Mouse (Mus musculus): ENCODE measurements around the gene Etnk2. TPM values are rescaled to one million over a fixed set of nuclear protein-coding genes. Genes with fewer than 3 reads are reported as not detected.

The Etnk2 gene
- polyA plus RNA-seq, 1 experiment from 2014 or later = 20.3 TPM

DNA sequence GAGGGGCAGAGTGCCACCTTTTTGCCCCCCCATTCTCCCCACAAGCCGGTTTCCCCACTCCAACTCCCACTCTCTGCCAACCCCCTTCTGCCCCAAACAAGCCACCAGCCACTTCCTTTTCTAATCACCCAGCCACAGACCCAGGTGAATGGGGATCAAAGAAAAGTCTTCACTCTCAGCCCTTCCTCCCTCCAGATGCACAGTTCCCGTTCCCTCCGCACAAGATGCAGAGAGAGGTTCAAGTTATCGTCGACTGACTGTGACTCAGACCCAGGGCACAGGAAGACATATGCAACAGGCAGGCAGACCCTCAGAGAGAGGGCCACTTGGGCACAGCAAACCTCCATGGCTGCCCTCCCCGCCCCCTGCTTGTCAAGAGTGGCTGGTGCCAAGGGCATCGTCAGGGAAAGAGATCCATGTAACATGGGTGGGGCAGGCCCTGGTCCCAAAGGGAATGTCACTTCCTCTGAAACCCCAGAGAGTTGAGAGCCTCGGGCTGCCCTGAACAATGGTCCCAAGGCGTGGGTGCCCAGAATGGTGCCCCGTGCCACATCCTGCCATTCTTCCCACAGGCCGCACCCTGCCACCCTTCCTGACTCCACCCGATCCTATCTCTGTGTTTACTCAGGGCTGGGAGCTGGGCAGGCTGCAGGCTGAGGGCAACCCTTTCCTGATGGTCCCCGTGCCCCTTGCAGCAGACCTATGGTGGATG is 36.8 kb downstream of the Etnk2 start:
- Histone ChIP-seq H3K27me3 (ENCODE audit: control insufficient read depth, insufficient read depth, low read depth, low read length) (no peaks in the 10 kb centered on the region), H3K27ac (ENCODE audit: low read length) (no peak overlapping the region), H3K9me3 (replicated peaks; ENCODE audit: control insufficient read depth, low read length) (no peaks in the 10 kb centered on the region), H3K9ac (ENCODE audit: low read depth, low read length) (no peak overlapping the region), H3K36me3 (ENCODE audit: control insufficient read depth, insufficient read depth) (no peaks in the 10 kb centered on the region), H3K4me3 (ENCODE audit: low read depth, low read length) (no peak overlapping the region), H3K4me1 (ENCODE audit: control insufficient read depth, low read depth, low read length) (0 out of 2 replicates have a peak, but pooled peaks cover 4% of the 10 kb centered on the region), H3K4me2 (ENCODE audit: low read depth, low read length) (no peak overlapping the region)
- no peak for ATAC-seq (ENCODE audit: low read depth)
- WGBS (ENCODE audit: insufficient replicate concordance) = 36% methylated on average over 13 of the region's 13 CpGs

DNA sequence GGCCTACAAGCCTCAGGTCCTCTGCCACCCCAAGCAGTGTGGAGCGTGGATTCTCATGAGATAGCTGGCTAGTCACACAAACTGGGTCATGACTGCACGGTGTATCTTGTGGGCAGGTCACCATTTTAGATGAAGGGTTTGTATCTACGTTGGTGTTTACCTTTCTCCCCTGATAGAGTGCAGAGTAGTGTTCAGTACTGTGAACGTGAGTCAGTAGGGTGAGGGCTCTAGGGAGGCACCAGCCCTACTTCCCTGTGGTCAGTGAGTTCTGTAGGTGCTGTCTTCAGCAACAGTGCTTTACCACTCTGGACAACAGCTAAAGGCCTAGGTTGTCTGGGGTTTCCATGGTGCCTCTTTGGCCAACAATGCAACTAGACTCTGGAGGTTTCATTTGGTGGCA is 40.6 kb downstream of the Etnk2 start:
- H3K27ac ChIP-seq (ENCODE audit: low read length) = no peak overlapping the region
- H3K27me3 ChIP-seq (ENCODE audit: control insufficient read depth, insufficient read depth, low read depth, low read length) = no peaks in the 10 kb centered on the region
- ATAC-seq (ENCODE audit: low read depth) = no peak; the same call in 1 of the 2 replicates
- H3K4me2 ChIP-seq (ENCODE audit: low read depth, low read length) = no peak overlapping the region
- no peak overlapping the region for H3K9ac ChIP-seq (ENCODE audit: low read depth, low read length)
- WGBS (ENCODE audit: insufficient replicate concordance) = 52% methylated on average over 4 of the region's 4 CpGs
- no peak overlapping the region for H3K4me3 ChIP-seq (ENCODE audit: low read depth, low read length)
- no peaks in the 10 kb centered on the region for H3K36me3 ChIP-seq (ENCODE audit: control insufficient read depth, insufficient read depth)
- H3K9me3 ChIP-seq (replicated peaks; ENCODE audit: control insufficient read depth, low read length) = no peaks in the 10 kb centered on the region
- peaks cover 4% of the 10 kb centered on the region; the same call in 1 of the 2 replicates for H3K4me1 ChIP-seq (ENCODE audit: control insufficient read depth, low read depth, low read length)

DNA sequence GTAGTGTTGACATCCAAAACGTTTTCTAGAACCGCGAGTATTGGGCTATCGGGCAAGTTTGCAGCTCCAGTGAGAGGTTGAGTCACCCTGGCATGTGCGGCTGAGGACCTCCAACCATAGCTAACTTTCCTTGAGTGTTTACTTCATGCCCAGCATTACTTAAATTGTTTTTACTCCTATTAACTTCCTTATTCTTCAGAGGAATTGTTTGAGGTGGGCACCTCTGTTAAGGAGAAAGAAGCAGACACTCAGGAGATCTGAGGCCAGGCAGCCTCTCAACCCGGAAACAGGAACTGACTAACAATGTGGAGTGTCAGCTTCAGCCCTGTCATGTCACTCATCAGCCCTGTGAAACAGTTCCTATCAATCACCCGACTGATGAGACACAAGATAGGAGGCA is 43.2 kb downstream of the Etnk2 start:
- Histone ChIP-seq H3K27ac (ENCODE audit: low read length) (no peak overlapping the region), H3K9me3 (replicated peaks; ENCODE audit: control insufficient read depth, low read length) (no peaks in the 10 kb centered on the region), H3K27me3 (ENCODE audit: control insufficient read depth, insufficient read depth, low read depth, low read length) (no peaks in the 10 kb centered on the region), H3K4me1 (ENCODE audit: control insufficient read depth, low read depth, low read length) (peaks cover 7% of the 10 kb centered on the region), H3K9ac (ENCODE audit: low read depth, low read length) (no peak overlapping the region), H3K4me3 (ENCODE audit: low read depth, low read length) (no peak overlapping the region), H3K4me2 (ENCODE audit: low read depth, low read length) (no peak overlapping the region), H3K36me3 (ENCODE audit: control insufficient read depth, insufficient read depth) (no peaks in the 10 kb centered on the region)
- WGBS (ENCODE audit: insufficient replicate concordance) = 52% methylated on average over 7 of the region's 7 CpGs
- no peak for ATAC-seq (ENCODE audit: low read depth)

DNA sequence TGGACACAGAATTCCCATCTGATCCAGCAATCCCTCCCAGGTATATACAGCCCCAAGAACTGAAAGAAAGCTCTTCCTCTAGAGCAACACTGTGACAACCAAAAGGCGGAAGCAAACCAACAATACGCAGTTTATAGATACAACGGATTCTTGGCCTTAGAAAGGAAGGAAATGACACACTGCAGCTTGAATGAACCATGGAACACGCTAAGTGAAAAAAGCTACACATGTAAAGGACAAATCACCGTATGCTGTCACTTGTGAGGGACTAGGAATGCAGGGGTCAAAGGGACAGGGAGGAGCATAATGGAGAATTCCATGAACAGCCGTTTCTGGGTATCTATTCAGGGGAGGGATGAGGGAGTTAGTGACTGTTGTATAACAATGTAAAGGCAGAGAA is 44.1 kb downstream of the Etnk2 start:
- no peak overlapping the region for H3K9ac ChIP-seq (ENCODE audit: low read depth, low read length)
- no peaks in the 10 kb centered on the region for H3K36me3 ChIP-seq (ENCODE audit: control insufficient read depth, insufficient read depth)
- H3K4me3 ChIP-seq (ENCODE audit: low read depth, low read length) = no peak overlapping the region
- no peak for ATAC-seq (ENCODE audit: low read depth)
- no peaks in the 10 kb centered on the region for H3K27me3 ChIP-seq (ENCODE audit: control insufficient read depth, insufficient read depth, low read depth, low read length)
- H3K27ac ChIP-seq (ENCODE audit: low read length) = no peak overlapping the region
- no peaks in the 10 kb centered on the region for H3K9me3 ChIP-seq (replicated peaks; ENCODE audit: control insufficient read depth, low read length)
- 53% methylated on average over 6 of the region's 6 CpGs for WGBS (ENCODE audit: insufficient replicate concordance)
- no peak overlapping the region for H3K4me2 ChIP-seq (ENCODE audit: low read depth, low read length)
- peaks cover 7% of the 10 kb centered on the region for H3K4me1 ChIP-seq (ENCODE audit: control insufficient read depth, low read depth, low read length)

DNA sequence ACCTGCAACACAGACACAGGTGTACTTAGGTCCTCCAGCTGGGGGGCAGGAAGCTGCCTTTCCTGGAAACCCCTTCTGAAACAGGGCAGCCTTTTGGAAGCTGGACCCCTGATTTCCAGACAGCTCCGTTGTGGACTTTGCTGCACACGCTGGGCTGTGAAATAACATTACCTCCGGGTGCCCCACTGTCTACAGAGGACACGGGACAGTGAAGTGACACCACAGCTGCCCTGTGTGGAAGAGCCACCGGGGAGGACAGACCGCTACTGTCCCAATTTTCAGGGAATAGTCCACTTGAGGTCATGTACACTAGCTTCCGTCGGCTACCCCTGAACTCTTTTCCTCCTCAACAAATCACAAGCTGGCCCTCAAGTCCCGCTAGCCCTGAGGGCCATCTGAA is 44.9 kb downstream of the Etnk2 start:
- Histone ChIP-seq H3K36me3 (ENCODE audit: control insufficient read depth, insufficient read depth) (no peaks in the 10 kb centered on the region), H3K9ac (ENCODE audit: low read depth, low read length) (no peak overlapping the region), H3K4me3 (ENCODE audit: low read depth, low read length) (no peak overlapping the region), H3K27me3 (ENCODE audit: control insufficient read depth, insufficient read depth, low read depth, low read length) (no peaks in the 10 kb centered on the region), H3K9me3 (replicated peaks; ENCODE audit: control insufficient read depth, low read length) (no peaks in the 10 kb centered on the region), H3K4me1 (ENCODE audit: control insufficient read depth, low read depth, low read length) (peaks cover 7% of the 10 kb centered on the region), H3K27ac (ENCODE audit: low read length) (no peak overlapping the region), H3K4me2 (ENCODE audit: low read depth, low read length) (no peak overlapping the region)
- WGBS (ENCODE audit: insufficient replicate concordance) = 62% methylated on average over 9 of the region's 9 CpGs
- ATAC-seq (ENCODE audit: low read depth) = 0 out of 2 replicates have a peak, but pooled peaks have one; percentile 55

DNA sequence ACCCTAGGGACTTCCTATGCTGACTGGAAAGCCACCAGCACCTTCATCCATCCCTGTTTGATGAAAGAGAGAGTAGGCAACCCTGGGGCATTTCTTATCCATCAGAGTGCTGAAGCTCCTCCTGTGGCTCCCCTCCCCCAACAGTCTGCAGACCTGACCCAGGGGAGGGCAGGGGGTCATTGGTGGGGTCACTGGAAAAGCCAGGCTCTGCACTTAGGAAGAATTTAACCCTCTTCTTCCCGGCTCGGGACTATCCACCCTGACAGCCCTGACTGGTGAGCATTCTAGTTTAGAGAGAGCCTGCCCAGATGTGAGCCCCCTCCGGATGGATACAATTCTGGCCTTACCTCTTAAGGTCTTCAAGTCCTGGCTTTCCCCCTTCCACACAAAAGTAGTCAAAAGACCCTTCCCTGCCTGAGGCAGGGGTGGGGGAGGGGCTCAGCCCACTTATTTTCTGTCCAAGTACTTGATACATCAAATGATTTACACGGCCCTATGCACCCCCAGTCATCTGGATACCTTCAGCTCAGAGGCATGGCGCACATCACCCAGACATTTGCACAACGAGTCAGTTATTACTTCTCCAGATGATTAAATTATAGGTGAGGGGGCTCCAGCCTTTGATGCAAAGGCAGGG is 45.6 kb downstream of the Etnk2 start:
- H3K9ac ChIP-seq (ENCODE audit: low read depth, low read length) = no peak overlapping the region
- no peaks in the 10 kb centered on the region for H3K9me3 ChIP-seq (replicated peaks; ENCODE audit: control insufficient read depth, low read length)
- ATAC-seq (ENCODE audit: low read depth) = 0 out of 2 replicates have a peak, but pooled peaks have one; percentile 40
- 46% methylated on average over 6 of the region's 6 CpGs for WGBS (ENCODE audit: insufficient replicate concordance)
- no peaks in the 10 kb centered on the region for H3K36me3 ChIP-seq (ENCODE audit: control insufficient read depth, insufficient read depth)
- no peak overlapping the region for H3K27ac ChIP-seq (ENCODE audit: low read length)
- peak overlapping the region; percentile 15; the same call in 1 of the 2 replicates for H3K4me2 ChIP-seq (ENCODE audit: low read depth, low read length)
- H3K4me1 ChIP-seq (ENCODE audit: control insufficient read depth, low read depth, low read length) = peaks cover 5% of the 10 kb centered on the region
- no peak overlapping the region for H3K4me3 ChIP-seq (ENCODE audit: low read depth, low read length)
- H3K27me3 ChIP-seq (ENCODE audit: control insufficient read depth, insufficient read depth, low read depth, low read length) = no peaks in the 10 kb centered on the region

DNA sequence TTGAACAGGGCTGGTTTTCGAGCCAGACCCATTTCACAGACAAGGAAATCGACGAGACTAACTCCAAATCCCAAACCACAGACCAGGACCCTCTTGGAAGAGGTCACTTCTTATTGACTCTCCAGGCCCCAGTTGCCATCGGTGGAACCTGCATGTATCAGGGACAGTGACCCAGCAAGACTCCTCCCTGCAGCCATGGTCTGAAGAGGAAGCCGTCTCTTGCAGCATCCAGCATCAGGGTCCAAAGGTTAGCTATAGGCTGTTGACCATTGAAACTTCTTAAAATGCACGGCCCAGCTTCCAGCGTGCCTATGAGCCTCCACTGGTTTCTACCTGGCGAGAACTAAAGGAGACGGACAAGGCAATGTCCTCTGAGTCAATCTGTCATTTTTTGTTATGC is 46.4 kb downstream of the Etnk2 start:
- H3K27ac ChIP-seq (ENCODE audit: low read length) = no peak overlapping the region
- 58% methylated on average over 9 of the region's 9 CpGs for WGBS (ENCODE audit: insufficient replicate concordance)
- peaks cover 5% of the 10 kb centered on the region for H3K4me1 ChIP-seq (ENCODE audit: control insufficient read depth, low read depth, low read length)
- ATAC-seq (ENCODE audit: low read depth) = no peak
- H3K4me2 ChIP-seq (ENCODE audit: low read depth, low read length) = no peak overlapping the region
- no peak overlapping the region for H3K4me3 ChIP-seq (ENCODE audit: low read depth, low read length)
- H3K27me3 ChIP-seq (ENCODE audit: control insufficient read depth, insufficient read depth, low read depth, low read length) = no peaks in the 10 kb centered on the region
- no peak overlapping the region for H3K9ac ChIP-seq (ENCODE audit: low read depth, low read length)
- H3K9me3 ChIP-seq (replicated peaks; ENCODE audit: control insufficient read depth, low read length) = no peaks in the 10 kb centered on the region
- H3K36me3 ChIP-seq (ENCODE audit: control insufficient read depth, insufficient read depth) = no peaks in the 10 kb centered on the region

DNA sequence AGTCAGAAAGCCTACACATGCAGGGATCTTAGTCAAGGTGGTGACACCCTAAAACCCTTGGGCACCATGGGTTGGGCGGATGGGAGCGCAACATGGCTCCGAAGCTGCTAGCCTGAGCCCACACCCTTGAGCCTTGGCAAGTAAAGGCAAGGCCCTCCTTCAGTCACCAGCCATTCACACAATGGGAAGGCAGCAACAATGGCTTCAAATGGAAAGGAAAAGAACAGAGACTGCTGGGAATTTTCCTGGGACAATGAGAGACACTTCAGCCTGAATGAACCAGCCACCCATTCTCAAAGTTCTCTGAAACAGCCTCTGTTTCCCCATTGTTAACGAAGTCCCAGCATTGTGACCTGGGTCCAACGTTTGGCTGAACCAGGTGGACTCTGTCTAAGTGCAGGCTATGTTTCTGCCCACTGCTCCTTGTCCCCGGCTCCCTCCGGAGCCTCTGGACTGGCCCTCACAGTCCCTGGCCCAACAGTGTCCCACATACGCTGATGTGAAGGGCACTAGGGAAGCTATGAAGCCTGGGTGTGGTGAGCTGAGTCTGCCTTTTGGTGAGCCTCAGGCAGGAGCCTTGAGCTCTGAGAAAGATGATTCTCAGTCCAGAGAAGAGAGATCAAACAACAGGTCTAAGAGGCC is 48.3 kb downstream of the Etnk2 start:
- no peak for ATAC-seq (ENCODE audit: low read depth)
- no peak overlapping the region for H3K27ac ChIP-seq (ENCODE audit: low read length)
- no peak overlapping the region for H3K4me2 ChIP-seq (ENCODE audit: low read depth, low read length)
- H3K9me3 ChIP-seq (replicated peaks; ENCODE audit: control insufficient read depth, low read length) = no peaks in the 10 kb centered on the region
- peaks cover 10% of the 10 kb centered on the region for H3K4me1 ChIP-seq (ENCODE audit: control insufficient read depth, low read depth, low read length)
- no peak overlapping the region for H3K4me3 ChIP-seq (ENCODE audit: low read depth, low read length)
- H3K36me3 ChIP-seq (ENCODE audit: control insufficient read depth, insufficient read depth) = no peaks in the 10 kb centered on the region
- H3K9ac ChIP-seq (ENCODE audit: low read depth, low read length) = no peak overlapping the region
- WGBS (ENCODE audit: insufficient replicate concordance) = 72% methylated on average over 8 of the region's 8 CpGs
- no peaks in the 10 kb centered on the region for H3K27me3 ChIP-seq (ENCODE audit: control insufficient read depth, insufficient read depth, low read depth, low read length)

DNA sequence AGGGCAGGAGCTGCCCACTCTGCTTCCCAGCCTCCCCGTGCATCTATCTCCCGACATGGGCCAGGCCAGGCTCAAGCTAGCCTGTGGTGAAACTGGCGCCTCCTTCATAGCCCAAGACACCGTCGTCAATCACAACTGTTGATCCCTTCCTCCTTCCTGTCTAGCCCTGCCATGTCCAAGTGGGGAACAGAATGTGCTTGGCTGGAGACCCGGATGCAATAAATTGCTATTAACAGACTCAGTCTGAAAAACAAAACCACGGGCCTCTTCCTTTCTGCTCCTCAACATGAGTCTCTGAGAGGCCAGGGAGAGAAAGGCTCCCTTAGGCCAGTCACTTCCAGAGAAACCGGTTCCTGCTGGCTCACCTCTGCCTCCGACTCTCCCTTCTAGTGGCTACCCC is 49.6 kb downstream of the Etnk2 start:
- H3K4me1 ChIP-seq (ENCODE audit: control insufficient read depth, low read depth, low read length) = peaks cover 16% of the 10 kb centered on the region
- H3K9ac ChIP-seq (ENCODE audit: low read depth, low read length) = no peak overlapping the region
- no peaks in the 10 kb centered on the region for H3K27me3 ChIP-seq (ENCODE audit: control insufficient read depth, insufficient read depth, low read depth, low read length)
- H3K9me3 ChIP-seq (replicated peaks; ENCODE audit: control insufficient read depth, low read length) = no peaks in the 10 kb centered on the region
- no peak for ATAC-seq (ENCODE audit: low read depth)
- 32% methylated on average over 9 of the region's 9 CpGs for WGBS (ENCODE audit: insufficient replicate concordance)
- no peak overlapping the region for H3K4me3 ChIP-seq (ENCODE audit: low read depth, low read length)
- H3K4me2 ChIP-seq (ENCODE audit: low read depth, low read length) = no peak overlapping the region
- no peaks in the 10 kb centered on the region for H3K36me3 ChIP-seq (ENCODE audit: control insufficient read depth, insufficient read depth)
- H3K27ac ChIP-seq (ENCODE audit: low read length) = no peak overlapping the region
